Mouse (Mus musculus) ovary, adult 18-20 months (tissue): ENCODE results near the gene Adamts18.

ENCODE experiments used
- DNase-seq: peaks from one replicate; pipeline ENCODE4 v3.0.0; 2022; ENCODE audit warnings: low spot score, mixed read lengths

Adamts18 gene

GRCm38 (mm10) chr8:113848653-113849135, at the start of gene Adamts18:
Gene Adamts18 (minus strand): TSS chr8:113848738.
- no peak for DNase-seq

DNA sequence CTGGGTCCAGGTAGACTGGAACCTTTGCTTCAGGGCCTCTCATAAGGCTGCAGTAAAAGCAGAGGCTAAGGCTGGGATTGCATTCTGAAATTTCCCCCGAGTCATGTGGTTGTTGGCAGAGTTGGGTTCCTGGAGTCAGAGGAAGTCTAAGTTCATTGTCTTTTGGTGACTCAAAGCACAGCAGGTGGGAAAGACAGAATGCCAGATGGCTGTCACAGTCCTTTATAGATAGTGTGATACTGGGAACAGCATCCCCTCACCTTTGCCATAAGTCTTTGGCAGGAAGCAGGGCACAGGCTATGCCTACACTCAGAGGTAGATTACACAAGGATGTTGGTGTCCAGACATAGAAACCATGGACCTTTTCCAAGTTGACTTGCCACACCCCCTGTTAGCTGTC, 47.9 kb upstream of the Adamts18 start:
- no peak for DNase-seq

- DNase-seq = no peak
Measured at GRCm38 (mm10) chr8:113891376-113891775, 42.8 kb upstream of the Adamts18 start.

- no peak for DNase-seq
Measured at GRCm38 (mm10) chr8:113886509-113886908, 38.0 kb upstream of the Adamts18 start.

DNA sequence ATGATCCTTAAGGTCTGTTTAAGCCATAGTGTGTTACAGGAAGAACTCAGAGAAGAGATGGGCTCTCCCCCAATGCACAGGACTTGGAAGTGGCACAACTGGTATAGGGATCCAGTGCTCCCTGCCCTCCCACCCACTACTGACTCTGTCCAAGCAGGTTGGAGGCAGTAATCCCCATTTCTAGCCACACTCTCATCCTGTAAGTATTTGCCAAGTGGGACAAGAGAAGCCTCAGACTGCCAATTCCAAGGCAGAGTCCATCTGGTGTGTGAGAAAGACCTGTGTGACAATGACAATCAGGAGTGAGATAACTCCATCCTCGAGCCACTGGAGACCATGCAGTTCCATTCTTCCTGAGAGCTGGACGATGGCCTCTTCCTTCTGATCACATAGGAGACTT, 36.6 kb upstream of the Adamts18 start:
- no peak for DNase-seq

DNA sequence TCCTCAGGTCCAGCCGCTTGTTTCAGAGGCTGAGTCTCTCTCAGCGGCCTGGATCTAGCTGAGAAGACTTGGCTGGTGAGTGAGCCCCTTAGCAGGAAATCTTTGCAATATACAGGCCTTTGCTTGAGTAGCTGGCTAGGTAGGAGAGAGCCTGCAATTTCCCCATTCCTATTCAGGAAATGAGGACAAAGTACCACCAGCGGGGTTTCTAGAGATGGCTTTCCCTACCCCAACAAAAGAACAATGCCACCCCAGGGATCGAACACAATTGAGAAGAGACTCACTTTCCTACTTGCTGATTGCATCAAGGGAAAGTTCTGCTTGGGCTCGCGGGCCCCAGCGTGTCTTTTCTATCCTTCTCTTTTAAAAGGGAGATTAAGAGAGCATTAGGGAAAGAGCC, 35.5 kb upstream of the Adamts18 start:
- no peak for DNase-seq

- DNase-seq = no peak
Measured at GRCm38 (mm10) chr8:113882558-113882957, 34.0 kb upstream of the Adamts18 start.

DNA sequence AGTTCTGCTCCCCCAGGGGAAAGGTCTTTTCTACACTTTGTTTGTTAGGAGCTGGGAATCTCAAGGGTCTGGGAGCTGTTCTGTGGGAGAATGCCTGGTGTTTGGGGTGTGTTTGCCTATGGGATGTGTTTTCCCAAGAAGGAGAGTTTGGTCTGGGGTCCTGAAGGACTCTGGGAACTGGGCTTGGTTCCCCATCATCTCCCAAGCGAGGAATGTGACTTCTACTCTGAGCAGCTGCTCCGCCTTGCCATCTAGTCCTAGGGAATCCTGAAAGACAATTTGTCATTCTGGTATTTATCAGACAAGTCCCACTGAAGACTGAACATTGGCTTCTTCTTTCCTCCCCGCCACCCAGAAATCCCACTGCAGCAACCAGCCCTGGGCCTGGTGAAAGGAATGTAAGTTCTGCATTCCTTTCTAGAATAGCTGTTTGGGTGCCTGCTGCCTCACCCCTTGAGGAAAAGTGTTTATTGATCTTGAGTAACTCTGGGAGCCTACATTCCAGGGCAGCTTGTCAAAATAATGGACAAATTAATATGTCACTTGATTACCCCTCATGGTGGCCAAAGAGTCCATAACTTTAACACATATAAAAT, 30.0 kb upstream of the Adamts18 start:
- no peak for DNase-seq

GRCm38 (mm10) chr8:113873446-113874120, 25.0 kb upstream of the Adamts18 start:
- no peak for DNase-seq

GRCm38 (mm10) chr8:113872436-113872835, 23.9 kb upstream of the Adamts18 start:
- no peak for DNase-seq

DNA sequence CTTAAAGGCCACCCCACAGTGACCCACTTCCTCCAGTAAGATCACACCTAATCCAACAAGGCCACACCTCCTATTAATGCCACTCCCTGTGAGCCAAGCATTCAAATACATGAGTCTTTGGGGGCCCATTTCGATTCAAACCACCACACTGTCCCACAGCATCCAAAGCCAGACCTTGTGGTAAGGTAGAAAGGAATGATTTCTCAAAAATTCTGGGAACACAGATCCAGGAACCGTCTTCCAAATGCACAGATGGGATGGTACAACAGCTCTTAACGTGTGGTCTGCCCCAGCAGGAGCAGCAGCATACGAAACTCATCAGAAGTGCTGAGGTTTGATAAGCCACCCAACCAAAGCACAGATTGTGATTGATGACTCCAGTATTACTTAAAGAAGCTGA, 18.0 kb upstream of the Adamts18 start:
- no peak for DNase-seq

GRCm38 (mm10) chr8:113865326-113866093, 17.0 kb upstream of the Adamts18 start:
- no peak for DNase-seq

DNA sequence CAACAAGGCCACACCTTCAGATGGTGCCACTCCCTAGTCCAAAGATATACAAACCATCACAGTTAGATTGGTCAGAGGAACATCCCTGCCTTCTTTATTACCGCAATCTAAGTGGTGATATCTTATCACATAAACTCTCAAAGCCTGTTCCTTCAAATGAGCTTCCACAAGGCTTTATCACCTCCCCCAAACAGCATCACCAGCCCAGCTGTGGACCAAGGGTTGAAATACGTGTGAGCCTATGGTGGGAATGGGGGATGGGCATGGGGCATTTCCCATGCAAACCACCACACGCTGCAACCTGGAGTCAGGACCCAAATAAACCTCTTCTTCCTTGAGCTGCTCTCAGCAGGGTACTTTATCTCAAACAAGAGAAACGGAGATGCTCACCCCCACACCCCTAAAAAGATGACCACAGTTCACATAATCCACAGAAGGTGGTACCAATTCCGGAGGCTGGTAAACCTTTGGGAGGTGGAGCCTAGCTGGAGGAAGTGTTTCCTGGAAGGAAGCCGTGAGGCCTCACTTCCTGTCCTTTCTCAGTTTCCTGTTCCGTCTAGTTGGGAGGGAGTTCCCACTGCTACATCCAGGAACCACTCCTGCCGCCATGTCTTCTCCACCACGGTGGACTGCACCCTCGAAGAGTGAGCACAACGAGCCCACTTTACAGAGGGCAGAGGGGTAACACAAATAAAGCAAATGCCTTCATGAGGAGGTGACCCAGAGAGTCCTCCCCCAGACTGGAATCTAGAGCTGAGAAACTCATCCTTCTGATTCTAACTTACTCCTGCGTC, 11.5 kb upstream of the Adamts18 start:
- DNase-seq = no peak

GRCm38 (mm10) chr8:113858801-113859200, 10.3 kb upstream of the Adamts18 start:
- no peak for DNase-seq

GRCm38 (mm10) chr8:113854622-113855293, 6.2 kb upstream of the Adamts18 start:
- no peak for DNase-seq

DNA sequence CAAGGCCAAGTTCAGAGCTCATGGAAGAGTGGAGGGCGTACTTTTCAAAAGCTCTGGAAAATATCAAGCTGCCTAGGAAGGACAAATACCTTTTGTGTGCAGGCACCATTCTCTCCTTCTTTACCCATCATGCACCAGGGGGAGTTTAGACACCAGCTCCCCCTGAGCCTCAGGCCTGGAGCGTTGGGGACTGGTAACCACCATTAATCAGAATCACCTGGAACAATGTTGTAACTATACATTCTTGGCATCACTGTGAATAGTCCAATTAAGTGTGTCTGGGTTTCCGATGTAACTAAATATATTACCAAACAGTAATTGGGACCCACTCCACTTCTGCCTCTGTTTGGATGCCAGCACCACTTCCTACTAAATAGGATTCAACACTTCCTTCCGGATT, 5.2 kb upstream of the Adamts18 start:
- no peak for DNase-seq

DNA sequence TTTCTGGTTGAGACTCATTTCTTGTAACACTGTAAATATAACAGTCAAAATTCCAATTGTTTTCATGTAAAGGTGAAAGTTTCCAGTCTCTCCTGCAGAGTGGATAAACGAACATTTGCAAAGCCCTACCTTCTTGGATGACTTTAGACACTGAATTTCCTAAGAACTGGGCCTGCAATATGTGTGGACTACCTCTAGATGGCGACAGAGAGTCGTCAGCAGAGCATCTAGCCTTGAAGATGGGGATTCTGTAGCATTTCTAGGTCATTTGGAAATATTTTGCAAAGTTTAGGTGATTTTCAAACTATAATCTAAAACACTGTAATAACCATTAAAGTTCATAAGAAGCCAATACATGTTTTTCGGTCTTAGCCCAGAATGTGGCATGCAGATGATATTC, 3.1 kb upstream of the Adamts18 start:
- DNase-seq = no peak

DNA sequence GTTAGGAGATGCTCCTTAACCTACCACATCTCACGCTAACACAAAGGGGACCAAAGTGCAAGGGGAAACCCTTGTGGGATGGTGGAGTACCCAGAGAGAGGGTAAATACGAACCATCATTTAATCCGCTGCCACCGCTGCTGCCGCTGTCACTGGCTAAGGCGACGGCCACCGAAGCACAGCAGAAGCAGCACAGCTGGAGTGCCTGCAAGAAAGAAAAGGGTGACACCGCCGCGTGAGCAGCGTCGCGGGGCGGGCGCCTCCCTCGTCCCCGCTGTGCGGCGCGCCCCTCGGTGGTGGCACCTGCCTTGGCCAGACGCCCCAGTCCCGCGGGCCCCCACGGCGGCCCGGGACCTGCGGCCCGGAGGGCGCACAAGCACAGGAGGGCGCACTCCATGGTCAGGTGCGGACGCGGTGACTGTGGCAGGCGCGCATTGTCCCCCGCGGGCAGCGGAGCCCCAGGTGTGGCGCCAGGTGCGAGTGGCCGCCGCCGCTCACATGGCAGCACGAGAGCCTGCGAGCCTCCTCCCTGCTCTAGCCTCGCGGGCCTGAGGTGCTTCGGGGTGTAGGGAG, 371 bp downstream of the Adamts18 start:
- DNase-seq = no peak

- DNase-seq = no peak
Measured at GRCm38 (mm10) chr8:113847606-113848080, 895 bp downstream of the Adamts18 start.

- no peak for DNase-seq
Measured at GRCm38 (mm10) chr8:113846669-113847068, 1.9 kb downstream of the Adamts18 start.

- no peak for DNase-seq
Measured at GRCm38 (mm10) chr8:113844801-113845301, 3.7 kb downstream of the Adamts18 start.
